ENCODE assay signal across 1 mouse cellular context in genomic region chr6:88895943-88896342, GRCm38 (mm10).
TF ChIP-seq lines count a peak whose summit lies in the region.

No protein-coding gene starts in this region.

TF ChIP-seq in CH12.LX, 34 proteins besides CTCF, POLR2A, EP300 and RAD21 (continued from another document):
- TF ChIP-seq ETS1 (conservative IDR thresholded peaks at IDR 0.05; ENCODE audit: low read depth, low read length), result no peak
- no peak for TF ChIP-seq ELF1 (IDR thresholded peaks at IDR 0.05; ENCODE audit: low read depth, low read length)
- TF ChIP-seq TCF12 (IDR thresholded peaks at IDR 0.05; ENCODE audit: low read depth, low read length), result no peak
- no peak for TF ChIP-seq SIN3A (IDR thresholded peaks at IDR 0.05; ENCODE audit: low read length)
- TF ChIP-seq UBTF (IDR thresholded peaks at IDR 0.05; ENCODE audit: low read depth, low read length), result no peak
- no peak for TF ChIP-seq RCOR1 (conservative IDR thresholded peaks at IDR 0.05; ENCODE audit: low read depth, low read length)
- no peak for TF ChIP-seq BHLHE40 (IDR thresholded peaks at IDR 0.05; ENCODE audit: low read depth, low read length)
- no peak for TF ChIP-seq JUN (IDR thresholded peaks at IDR 0.05; ENCODE audit: insufficient read depth, low read depth, low read length)
- TF ChIP-seq ZKSCAN1 (IDR thresholded peaks at IDR 0.05; ENCODE audit: borderline replicate concordance, low read depth, low read length), result no peak
- TF ChIP-seq CHD1 (IDR thresholded peaks at IDR 0.05; ENCODE audit: low read depth, low read length), result no peak
- no peak for TF ChIP-seq MAFK (IDR thresholded peaks at IDR 0.05; ENCODE audit: insufficient replicate concordance, low read length)
- TF ChIP-seq USF1 (IDR thresholded peaks at IDR 0.05; ENCODE audit: low read depth, low read length), result no peak
- TF ChIP-seq E2F4 (IDR thresholded peaks at IDR 0.05; ENCODE audit: insufficient replicate concordance, low read depth, low read length), result no peak
- TF ChIP-seq ZMIZ1 (IDR thresholded peaks at IDR 0.05; ENCODE audit: low read depth, low read length), result no peak
- no peak for TF ChIP-seq MXI1 (IDR thresholded peaks at IDR 0.05; ENCODE audit: low read depth, low read length)
TF ChIP-seq in CH12.LX: peak in this region for 0.
